Mouse (Mus musculus): ENCODE results near the gene Ano2. TPM values are rescaled to one million over a fixed set of nuclear protein-coding genes. Genes with fewer than 3 reads are reported as not detected.

Gene Ano2
- polyA plus RNA-seq, 1 experiment from 2014 or later = 0.12 TPM

DNA sequence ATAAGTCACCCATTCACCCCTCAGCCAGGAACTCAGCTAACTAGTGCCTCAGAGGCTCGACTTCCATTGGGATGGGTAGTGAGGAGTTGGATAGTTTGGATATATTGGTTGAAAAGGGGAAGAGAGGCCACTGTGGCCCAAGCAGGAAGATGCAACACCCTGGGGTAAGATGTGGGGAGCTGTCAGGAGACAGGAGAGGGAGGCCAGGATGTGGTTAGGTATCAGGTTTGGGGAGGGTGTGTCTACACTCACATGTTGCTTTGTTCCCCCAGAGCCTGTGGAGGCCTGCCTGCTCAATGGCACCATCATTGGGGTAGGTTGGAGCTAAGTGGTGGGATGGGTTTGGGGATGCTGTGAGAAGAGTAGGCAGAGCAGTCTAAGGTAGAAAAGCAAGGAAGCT lies 11.7 kb upstream of the Ano2 start:
- no peak for ATAC-seq (ENCODE audit: extremely low read depth, insufficient number of reproducible peaks, low FRiP score, low TSS enrichment)
- Histone ChIP-seq H3K27ac (replicated peaks) (no peak overlapping the region), H3K9me3 (no peaks in the 10 kb centered on the region), H3K9ac (no peak overlapping the region), H3K4me2 (no peak overlapping the region), H3K4me1 (no peaks in the 10 kb centered on the region), H3K27me3 (replicated peaks) (no peaks in the 10 kb centered on the region), H3K36me3 (no peaks in the 10 kb centered on the region), H3K4me3 (no peak overlapping the region)
- 56% methylated on average over 1 of the region's 1 CpGs for WGBS

DNA sequence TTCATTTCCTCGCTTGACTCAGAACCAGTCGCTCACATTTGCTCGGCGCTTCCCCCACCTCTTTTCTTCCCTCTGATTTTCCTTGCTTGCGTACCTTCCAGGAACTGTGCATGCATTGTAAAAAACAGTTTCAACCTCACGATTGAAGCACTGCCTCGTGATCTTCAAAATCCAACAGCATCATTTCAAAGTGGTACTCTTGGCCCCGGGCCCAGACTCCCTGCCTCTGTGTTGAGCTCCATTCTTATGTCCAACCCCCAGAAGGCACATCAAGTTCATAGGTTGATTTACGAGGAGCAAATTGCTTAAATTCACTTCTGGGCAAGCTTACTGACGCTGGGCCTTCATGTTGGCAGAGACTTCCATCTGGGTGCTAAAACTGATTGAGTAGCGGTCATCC lies 9.6 kb upstream of the Ano2 start:
- Histone ChIP-seq H3K4me1 (no peaks in the 10 kb centered on the region), H3K36me3 (no peaks in the 10 kb centered on the region), H3K27me3 (replicated peaks) (no peaks in the 10 kb centered on the region), H3K9me3 (no peaks in the 10 kb centered on the region), H3K4me3 (no peak overlapping the region), H3K27ac (replicated peaks) (no peak overlapping the region), H3K9ac (no peak overlapping the region), H3K4me2 (no peak overlapping the region)
- WGBS = 71% methylated on average over 11 of the region's 11 CpGs
- ATAC-seq (ENCODE audit: extremely low read depth, insufficient number of reproducible peaks, low FRiP score, low TSS enrichment) = no peak

DNA sequence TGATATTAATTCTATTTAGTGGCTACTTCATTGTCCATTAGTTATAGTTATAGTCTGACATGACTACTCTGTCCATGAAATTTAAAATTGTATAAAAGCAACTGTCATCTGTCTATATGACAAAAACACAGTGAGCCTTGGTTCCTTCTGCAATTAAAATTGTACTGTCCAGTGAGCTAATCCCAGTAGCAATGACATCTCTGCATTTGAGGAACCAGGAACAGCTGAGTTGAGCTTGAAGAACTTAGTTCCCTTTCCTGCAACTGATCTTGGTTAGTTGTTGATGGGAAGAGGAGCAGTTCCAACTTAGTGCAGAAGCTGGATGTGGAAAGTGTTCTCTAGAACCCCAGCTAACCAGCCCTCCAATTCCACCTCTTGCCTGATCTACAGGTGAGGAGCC lies 4.8 kb upstream of the Ano2 start:
- Histone ChIP-seq H3K4me2 (no peak overlapping the region), H3K9ac (no peak overlapping the region), H3K27ac (replicated peaks) (no peak overlapping the region), H3K4me1 (peaks cover 12% of the 10 kb centered on the region), H3K4me3 (no peak overlapping the region), H3K9me3 (no peaks in the 10 kb centered on the region), H3K36me3 (no peaks in the 10 kb centered on the region), H3K27me3 (replicated peaks) (peaks cover 33% of the 10 kb centered on the region)
- no peak for ATAC-seq (ENCODE audit: extremely low read depth, insufficient number of reproducible peaks, low FRiP score, low TSS enrichment)

DNA sequence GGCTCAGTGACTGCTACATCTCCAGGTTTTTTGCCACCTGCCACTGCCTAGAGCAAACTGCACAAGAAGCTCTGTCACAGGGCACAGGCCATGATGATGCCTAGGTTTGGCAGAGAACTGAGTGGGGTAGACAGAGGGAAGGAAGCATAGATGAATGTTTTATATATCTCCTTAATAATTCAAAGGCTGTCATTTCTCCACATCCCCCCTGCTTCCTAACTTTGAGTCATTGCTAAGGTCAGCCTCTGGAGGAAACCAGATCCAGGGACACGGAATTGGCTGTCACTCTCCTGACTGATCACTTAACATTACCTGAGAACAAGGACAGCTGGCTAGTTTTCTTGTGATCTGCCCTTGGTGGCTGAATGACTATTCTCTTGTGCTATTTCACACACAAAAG lies 2.2 kb upstream of the Ano2 start:
- 45% methylated on average over 1 of the region's 1 CpGs for WGBS
- Histone ChIP-seq H3K27ac (replicated peaks) (no peak overlapping the region), H3K4me1 (peaks cover 14% of the 10 kb centered on the region), H3K27me3 (replicated peaks) (peaks cover 46% of the 10 kb centered on the region), H3K4me2 (no peak overlapping the region), H3K36me3 (no peaks in the 10 kb centered on the region), H3K4me3 (no peak overlapping the region), H3K9ac (no peak overlapping the region), H3K9me3 (no peaks in the 10 kb centered on the region)
- no peak for ATAC-seq (ENCODE audit: extremely low read depth, insufficient number of reproducible peaks, low FRiP score, low TSS enrichment)

DNA sequence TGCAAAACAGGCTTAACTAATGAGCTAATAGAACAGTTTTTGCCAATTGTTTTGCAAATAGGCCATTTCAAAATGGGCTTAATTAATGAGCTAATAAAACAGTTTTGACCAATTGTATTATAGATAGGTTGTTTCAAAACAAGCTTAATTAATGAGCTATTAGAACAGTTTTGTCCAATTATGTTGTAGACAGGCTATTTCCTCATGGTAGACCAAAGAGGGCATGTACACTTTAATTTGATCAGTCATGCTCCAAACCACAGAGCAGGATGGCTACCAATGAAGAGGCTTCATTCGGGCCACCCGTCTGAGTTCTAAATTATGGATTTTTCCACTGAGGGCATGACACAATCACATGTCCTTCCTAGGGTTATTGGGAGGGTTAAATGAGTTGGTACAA lies 10.9 kb downstream of the Ano2 start:
- Histone ChIP-seq H3K4me2 (no peak overlapping the region), H3K27ac (replicated peaks) (no peak overlapping the region), H3K4me1 (no peaks in the 10 kb centered on the region), H3K36me3 (no peaks in the 10 kb centered on the region), H3K9me3 (no peaks in the 10 kb centered on the region), H3K27me3 (replicated peaks) (no peaks in the 10 kb centered on the region), H3K9ac (no peak overlapping the region), H3K4me3 (no peak overlapping the region)
- ATAC-seq (ENCODE audit: extremely low read depth, insufficient number of reproducible peaks, low FRiP score, low TSS enrichment) = no peak
- WGBS = 77% methylated on average over 2 of the region's 2 CpGs

DNA sequence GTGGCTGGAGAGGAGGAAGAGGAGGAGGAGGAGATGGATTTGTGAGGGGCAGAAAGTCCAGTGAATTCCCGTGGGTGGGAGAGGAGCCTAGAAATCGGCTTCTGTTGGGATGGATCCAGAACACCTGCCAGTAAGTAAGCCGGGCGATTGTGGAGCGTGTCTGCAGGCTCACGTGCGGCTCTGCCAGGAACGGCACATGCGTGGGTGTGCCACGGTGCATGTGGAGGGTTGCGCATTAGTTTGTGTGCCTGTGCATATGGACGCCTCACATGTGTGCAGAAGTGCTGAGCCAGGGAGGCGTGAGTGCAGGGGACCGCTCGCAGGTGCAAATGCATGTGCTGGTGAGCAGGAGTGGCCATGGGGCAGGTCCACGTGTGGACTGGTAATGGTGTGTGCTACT lies 21.0 kb downstream of the Ano2 start:
- no peaks in the 10 kb centered on the region for H3K27me3 ChIP-seq (replicated peaks)
- H3K9me3 ChIP-seq = no peaks in the 10 kb centered on the region
- no peaks in the 10 kb centered on the region for H3K36me3 ChIP-seq
- no peak for ATAC-seq (ENCODE audit: extremely low read depth, insufficient number of reproducible peaks, low FRiP score, low TSS enrichment)
- no peak overlapping the region for H3K27ac ChIP-seq (replicated peaks)
- H3K4me1 ChIP-seq = no peaks in the 10 kb centered on the region
- H3K4me3 ChIP-seq = no peak overlapping the region
- no peak overlapping the region for H3K4me2 ChIP-seq
- no peak overlapping the region for H3K9ac ChIP-seq
- 75% methylated on average over 16 of the region's 16 CpGs for WGBS

DNA sequence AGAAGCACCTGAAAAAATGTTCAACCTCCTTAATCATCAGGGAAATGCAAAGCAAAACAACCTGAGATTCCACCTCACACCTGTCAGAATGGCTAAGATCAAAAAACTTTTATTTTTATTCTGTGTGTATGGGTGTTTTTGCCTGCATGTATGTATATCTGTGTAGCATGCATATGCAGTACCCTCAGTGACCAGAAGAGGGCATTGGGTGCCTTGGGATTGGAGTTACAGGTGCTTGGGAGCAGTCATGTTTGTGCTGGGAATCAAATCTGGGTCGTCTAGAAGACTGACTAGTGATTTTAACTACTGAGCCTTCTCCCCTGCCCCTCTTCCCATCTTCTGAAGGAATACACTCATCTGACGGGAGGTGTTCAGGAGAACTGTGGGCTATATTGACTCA lies 36.2 kb downstream of the Ano2 start:
- no peak for ATAC-seq (ENCODE audit: extremely low read depth, insufficient number of reproducible peaks, low FRiP score, low TSS enrichment)
- Histone ChIP-seq H3K9me3 (peaks cover 5% of the 10 kb centered on the region; the same call in 1 of the 2 replicates), H3K4me1 (no peaks in the 10 kb centered on the region), H3K27ac (replicated peaks) (no peak overlapping the region), H3K4me3 (no peak overlapping the region), H3K36me3 (no peaks in the 10 kb centered on the region), H3K27me3 (replicated peaks) (no peaks in the 10 kb centered on the region), H3K4me2 (no peak overlapping the region), H3K9ac (no peak overlapping the region)
- WGBS = 69% methylated on average over 2 of the region's 2 CpGs

DNA sequence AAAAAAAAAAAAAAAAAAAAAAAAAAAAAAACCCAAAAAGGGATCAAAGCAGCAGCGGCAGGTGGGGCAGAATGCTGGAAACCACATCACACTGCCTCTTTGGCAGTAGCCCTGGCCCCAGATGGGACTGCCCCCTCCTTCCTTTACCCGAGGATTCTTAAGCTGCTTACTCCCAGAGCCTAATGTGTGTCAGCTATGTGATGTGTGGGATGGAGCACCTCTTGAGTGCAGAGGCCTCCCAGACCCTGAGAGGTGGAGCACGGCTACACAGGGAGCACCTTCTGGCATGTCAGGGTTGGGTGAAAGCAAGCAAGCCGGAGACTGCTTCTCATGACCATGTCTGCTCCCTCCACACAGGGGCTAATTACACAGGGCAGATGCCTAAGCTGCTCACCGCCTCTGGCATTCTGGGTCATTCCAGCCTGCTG lies 37.3 kb downstream of the Ano2 start:
- 65% methylated on average over 5 of the region's 5 CpGs for WGBS
- Histone ChIP-seq H3K36me3 (no peaks in the 10 kb centered on the region), H3K27ac (replicated peaks) (no peak overlapping the region), H3K27me3 (replicated peaks) (no peaks in the 10 kb centered on the region), H3K4me2 (no peak overlapping the region), H3K9me3 (peaks cover 5% of the 10 kb centered on the region; the same call in 1 of the 2 replicates), H3K9ac (no peak overlapping the region), H3K4me3 (no peak overlapping the region), H3K4me1 (no peaks in the 10 kb centered on the region)
- ATAC-seq (ENCODE audit: extremely low read depth, insufficient number of reproducible peaks, low FRiP score, low TSS enrichment) = no peak

DNA sequence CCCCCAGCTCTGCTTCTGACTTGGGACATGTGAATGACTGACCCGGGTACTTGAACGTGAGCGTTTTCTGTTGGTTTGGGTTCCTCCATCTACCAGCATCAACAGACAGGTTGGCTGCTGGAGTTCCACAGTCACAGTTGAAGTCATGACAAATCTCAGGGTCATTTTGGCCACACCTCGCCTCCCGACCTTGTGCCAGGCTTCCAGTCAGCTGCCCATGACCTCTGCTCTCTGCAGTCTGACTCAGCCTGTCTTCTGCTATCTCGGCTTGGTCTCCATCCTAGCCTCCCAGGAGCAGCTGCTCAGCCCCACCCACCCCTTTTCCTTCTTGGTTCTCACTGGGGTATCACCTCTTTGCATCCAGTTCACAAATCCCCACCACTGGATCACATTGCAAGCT lies 39.3 kb downstream of the Ano2 start:
- no peaks in the 10 kb centered on the region for H3K27me3 ChIP-seq (replicated peaks)
- H3K36me3 ChIP-seq = no peaks in the 10 kb centered on the region
- H3K4me3 ChIP-seq = no peak overlapping the region
- no peaks in the 10 kb centered on the region for H3K4me1 ChIP-seq
- ATAC-seq (ENCODE audit: extremely low read depth, insufficient number of reproducible peaks, low FRiP score, low TSS enrichment) = no peak
- H3K4me2 ChIP-seq = no peak overlapping the region
- H3K27ac ChIP-seq (replicated peaks) = no peak overlapping the region
- 69% methylated on average over 6 of the region's 6 CpGs for WGBS
- peaks cover 5% of the 10 kb centered on the region; the same call in 1 of the 2 replicates for H3K9me3 ChIP-seq
- H3K9ac ChIP-seq = no peak overlapping the region

DNA sequence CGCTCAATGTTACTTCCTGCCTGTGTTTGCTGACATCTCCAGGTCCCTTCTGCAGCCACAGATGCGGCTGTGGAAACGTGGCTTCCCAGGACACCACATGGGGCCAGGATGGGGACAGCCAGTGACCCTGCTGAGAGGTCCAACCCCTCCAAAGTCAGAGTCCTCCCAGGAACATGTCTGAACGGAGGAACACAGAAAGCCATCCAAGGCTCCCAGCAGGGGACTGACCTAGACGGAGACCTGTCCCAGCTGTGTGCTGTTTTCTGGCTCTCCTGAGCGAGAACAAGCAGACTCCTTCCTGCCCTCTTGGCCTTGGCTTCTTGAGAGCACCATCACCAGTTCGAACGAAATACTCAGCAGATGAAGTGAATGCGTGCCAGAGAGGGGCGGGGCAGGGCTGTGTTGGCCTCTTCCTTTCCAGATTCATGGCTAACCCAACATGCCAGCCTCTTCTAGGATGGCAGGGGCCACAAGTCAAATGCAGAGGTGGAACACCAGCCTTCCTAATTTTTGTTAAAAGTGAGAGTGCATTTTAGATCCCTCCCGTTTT lies 39.8 kb downstream of the Ano2 start:
- Histone ChIP-seq H3K27me3 (replicated peaks) (no peaks in the 10 kb centered on the region), H3K4me1 (no peaks in the 10 kb centered on the region), H3K36me3 (no peaks in the 10 kb centered on the region), H3K9me3 (peaks cover 5% of the 10 kb centered on the region; the same call in 1 of the 2 replicates), H3K4me3 (no peak overlapping the region), H3K4me2 (no peak overlapping the region), H3K9ac (no peak overlapping the region), H3K27ac (replicated peaks) (no peak overlapping the region)
- ATAC-seq (ENCODE audit: extremely low read depth, insufficient number of reproducible peaks, low FRiP score, low TSS enrichment) = no peak
- WGBS = 66% methylated on average over 11 of the region's 11 CpGs

DNA sequence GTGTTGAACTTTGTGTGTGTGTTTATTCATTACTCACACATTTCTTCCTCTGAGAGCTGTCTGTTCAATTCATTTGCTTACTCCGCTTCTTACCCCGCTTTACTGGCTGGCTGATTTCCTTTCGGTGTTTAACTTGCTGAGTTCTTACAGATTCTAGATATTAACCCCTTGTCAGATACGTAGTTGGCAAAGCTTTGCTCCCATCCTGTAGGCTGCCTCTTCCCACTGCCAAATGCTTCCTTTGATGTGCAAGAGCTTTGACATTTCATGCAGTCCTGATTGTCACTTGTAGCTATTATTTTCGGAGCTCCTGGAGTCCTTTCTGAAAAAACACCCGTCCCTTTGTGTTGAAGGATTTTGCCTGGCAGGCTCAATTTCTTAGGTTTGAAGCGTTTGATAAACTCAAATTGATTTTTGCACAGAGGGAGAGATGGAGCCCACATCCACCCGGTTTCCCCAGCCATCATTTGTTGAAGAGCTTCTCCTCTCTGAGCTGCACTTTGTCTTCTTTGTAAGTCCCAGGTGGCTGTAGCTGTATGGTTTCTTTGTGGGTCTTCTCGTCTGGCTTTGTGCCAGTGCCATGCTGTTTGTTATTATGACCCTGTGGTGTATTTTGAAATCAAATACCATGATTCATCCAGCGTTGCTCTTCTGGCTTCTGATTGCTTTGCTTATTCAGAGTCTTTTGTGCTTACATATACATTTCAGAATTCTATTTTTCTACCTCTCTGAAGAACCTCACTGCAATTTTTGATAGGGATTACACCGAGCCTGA lies 47.5 kb downstream of the Ano2 start:
- H3K36me3 ChIP-seq = no peaks in the 10 kb centered on the region
- H3K27me3 ChIP-seq (replicated peaks) = no peaks in the 10 kb centered on the region
- ATAC-seq (ENCODE audit: extremely low read depth, insufficient number of reproducible peaks, low FRiP score, low TSS enrichment) = no peak
- H3K27ac ChIP-seq (replicated peaks) = no peak overlapping the region
- no peak overlapping the region for H3K9ac ChIP-seq
- no peaks in the 10 kb centered on the region for H3K4me1 ChIP-seq
- H3K4me3 ChIP-seq = no peak overlapping the region
- 58% methylated on average over 11 of the region's 11 CpGs for WGBS
- no peak overlapping the region for H3K4me2 ChIP-seq
- H3K9me3 ChIP-seq = no peaks in the 10 kb centered on the region
